Mouse (Mus musculus): Measurements from ENCODE around the gene Dip2c. TPM values are rescaled to one million over a fixed set of nuclear protein-coding genes. Genes with fewer than 3 reads are reported as not detected.

Dip2c gene
- total RNA-seq, 1 experiment from 2014 or later, result 2.2 TPM

GRCm38 (mm10) chr13:9689366-9689765 is 413.0 kb downstream of the Dip2c start:
- ATAC-seq (replicated peaks; ENCODE audit: insufficient number of reproducible peaks, low FRiP score, low TSS enrichment, poor library complexity, severe bottlenecking), result no peak

- no peak for ATAC-seq (replicated peaks; ENCODE audit: insufficient number of reproducible peaks, low FRiP score, low TSS enrichment, poor library complexity, severe bottlenecking)
Measured at GRCm38 (mm10) chr13:9692876-9693275, 416.5 kb downstream of the Dip2c start.

- ATAC-seq (replicated peaks; ENCODE audit: insufficient number of reproducible peaks, low FRiP score, low TSS enrichment, poor library complexity, severe bottlenecking), result no peak
Measured at GRCm38 (mm10) chr13:9694651-9695050, 418.3 kb downstream of the Dip2c start.

GRCm38 (mm10) chr13:9695403-9695802 is 419.1 kb downstream of the Dip2c start:
- ATAC-seq (replicated peaks; ENCODE audit: insufficient number of reproducible peaks, low FRiP score, low TSS enrichment, poor library complexity, severe bottlenecking), result no peak

GRCm38 (mm10) chr13:9695809-9696208 is 419.5 kb downstream of the Dip2c start:
- ATAC-seq (replicated peaks; ENCODE audit: insufficient number of reproducible peaks, low FRiP score, low TSS enrichment, poor library complexity, severe bottlenecking), result no peak

GRCm38 (mm10) chr13:9697340-9697739 is 421.0 kb downstream of the Dip2c start:
- ATAC-seq (replicated peaks; ENCODE audit: insufficient number of reproducible peaks, low FRiP score, low TSS enrichment, poor library complexity, severe bottlenecking), result no peak

- no peak; the same call in 1 of the 2 replicates for ATAC-seq (replicated peaks; ENCODE audit: insufficient number of reproducible peaks, low FRiP score, low TSS enrichment, poor library complexity, severe bottlenecking)
Measured at GRCm38 (mm10) chr13:9702615-9703235, 426.4 kb downstream of the Dip2c start.

- no peak for ATAC-seq (replicated peaks; ENCODE audit: insufficient number of reproducible peaks, low FRiP score, low TSS enrichment, poor library complexity, severe bottlenecking)
Measured at GRCm38 (mm10) chr13:9706720-9707119, 430.4 kb downstream of the Dip2c start.

GRCm38 (mm10) chr13:9708433-9709240 is 432.3 kb downstream of the Dip2c start:
- no peak for ATAC-seq (replicated peaks; ENCODE audit: insufficient number of reproducible peaks, low FRiP score, low TSS enrichment, poor library complexity, severe bottlenecking)

GRCm38 (mm10) chr13:9712409-9712808 is 436.1 kb downstream of the Dip2c start:
- no peak for ATAC-seq (replicated peaks; ENCODE audit: insufficient number of reproducible peaks, low FRiP score, low TSS enrichment, poor library complexity, severe bottlenecking)

GRCm38 (mm10) chr13:9712971-9713370 is 436.6 kb downstream of the Dip2c start:
- ATAC-seq (replicated peaks; ENCODE audit: insufficient number of reproducible peaks, low FRiP score, low TSS enrichment, poor library complexity, severe bottlenecking), result no peak

- no peak for ATAC-seq (replicated peaks; ENCODE audit: insufficient number of reproducible peaks, low FRiP score, low TSS enrichment, poor library complexity, severe bottlenecking)
Measured at GRCm38 (mm10) chr13:9713462-9714134, 437.3 kb downstream of the Dip2c start.

GRCm38 (mm10) chr13:9715224-9715623 is 438.9 kb downstream of the Dip2c start:
- ATAC-seq (replicated peaks; ENCODE audit: insufficient number of reproducible peaks, low FRiP score, low TSS enrichment, poor library complexity, severe bottlenecking), result no peak

Other genes with a start within 250 kb of the Dip2c start
- 46.8 to 79.4 TPM (median 51.9 TPM) in 3 replicates for gene Larp4b, start 182.6 kb upstream of the Dip2c start, total RNA-seq (2017)

Measured in monocyte, adult 5-6 weeks (primary cell).